Mouse (Mus musculus): ENCODE data around the gene Gm17657. TPM values are rescaled to one million over a fixed set of nuclear protein-coding genes. Genes with fewer than 3 reads are reported as not detected.

Gm17657 gene
- polyA plus RNA-seq, 1 experiment from 2014 or later, result not detected

DNA sequence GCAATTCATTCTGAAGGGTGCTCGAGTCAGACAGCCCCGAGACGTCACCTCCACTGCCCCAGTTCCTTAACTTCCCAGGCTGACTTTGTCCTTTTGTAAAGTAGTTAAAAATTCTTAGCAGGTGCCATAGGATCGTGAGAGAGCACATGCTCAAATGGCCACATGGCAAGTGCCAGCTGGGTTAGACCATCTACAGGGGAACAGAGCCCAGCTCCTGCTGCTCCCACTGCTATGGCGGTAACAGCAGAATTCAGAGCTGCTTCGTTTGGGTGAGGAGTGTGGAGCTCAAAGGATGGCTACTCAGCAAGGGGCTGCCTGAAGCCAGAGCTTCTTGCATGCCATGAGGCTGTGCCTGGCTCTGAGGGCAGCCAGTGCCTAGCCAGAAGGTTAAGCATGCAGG is 20.4 kb upstream of the Gm17657 start:
- H3K4me2 ChIP-seq (replicated peaks), result no peak overlapping the region
- WGBS, result 81% methylated on average over 6 of the region's 6 CpGs
- H3K9ac ChIP-seq (replicated peaks), result no peak overlapping the region
- no peaks in the 10 kb centered on the region for H3K9me3 ChIP-seq
- no peaks in the 10 kb centered on the region for H3K4me1 ChIP-seq (replicated peaks)
- H3K27me3 ChIP-seq, result no peaks in the 10 kb centered on the region
- no peak overlapping the region for H3K4me3 ChIP-seq (replicated peaks)
- no peak for ATAC-seq
- peaks cover 76% of the 10 kb centered on the region for H3K36me3 ChIP-seq
- H3K27ac ChIP-seq, result no peak overlapping the region

DNA sequence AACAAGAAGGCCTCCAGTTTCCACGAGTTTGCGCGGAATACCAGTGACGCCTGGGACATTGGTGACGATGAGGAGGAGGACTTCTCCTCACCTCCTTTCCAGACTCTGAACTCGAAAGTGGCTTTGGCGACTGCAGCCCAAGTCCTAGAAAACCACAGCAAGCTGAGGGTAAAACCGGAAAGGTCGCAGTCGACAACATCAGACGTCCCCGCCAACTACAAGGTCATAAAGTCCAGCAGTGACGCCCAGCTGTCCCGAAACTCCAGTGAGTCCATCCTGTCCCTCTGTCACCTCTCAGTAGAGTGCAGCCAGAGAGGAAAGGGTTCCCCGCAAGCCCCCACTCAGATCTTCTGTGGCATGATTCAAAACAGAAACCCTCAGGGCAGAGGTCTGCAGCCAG is 19.0 kb upstream of the Gm17657 start:
- no peak for ATAC-seq
- H3K4me1 ChIP-seq (replicated peaks), result no peaks in the 10 kb centered on the region
- no peak overlapping the region for H3K9ac ChIP-seq (replicated peaks)
- no peak overlapping the region for H3K4me3 ChIP-seq (replicated peaks)
- H3K9me3 ChIP-seq, result no peaks in the 10 kb centered on the region
- no peak overlapping the region for H3K4me2 ChIP-seq (replicated peaks)
- no peak overlapping the region for H3K27ac ChIP-seq
- 93% methylated on average over 15 of the region's 15 CpGs for WGBS
- no peaks in the 10 kb centered on the region for H3K27me3 ChIP-seq
- H3K36me3 ChIP-seq, result peaks cover 70% of the 10 kb centered on the region

DNA sequence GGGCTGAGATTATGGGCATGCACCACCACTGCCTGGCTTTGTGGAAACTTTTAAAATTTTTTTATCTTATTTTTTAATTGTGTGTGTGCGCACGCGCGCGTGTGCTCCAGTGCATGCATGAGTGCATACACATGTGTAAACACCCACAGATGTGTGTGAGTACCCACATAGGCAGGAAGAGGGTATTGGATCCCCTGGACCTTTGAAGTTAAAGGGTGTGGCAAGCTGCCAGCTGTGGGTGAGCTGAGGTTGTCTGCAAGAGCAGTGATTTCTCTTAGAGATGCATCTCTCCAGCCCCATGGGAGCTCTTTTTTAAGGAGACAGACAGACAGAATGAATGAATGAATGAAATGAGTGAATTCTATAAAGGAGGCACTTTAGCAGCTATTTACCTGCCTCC is 16.1 kb upstream of the Gm17657 start:
- H3K9ac ChIP-seq (replicated peaks), result no peak overlapping the region
- ATAC-seq, result no peak
- H3K36me3 ChIP-seq, result peaks cover 43% of the 10 kb centered on the region
- H3K27ac ChIP-seq, result no peak overlapping the region
- 98% methylated on average over 5 of the region's 5 CpGs for WGBS
- no peaks in the 10 kb centered on the region for H3K27me3 ChIP-seq
- H3K9me3 ChIP-seq, result no peaks in the 10 kb centered on the region
- no peak overlapping the region for H3K4me2 ChIP-seq (replicated peaks)
- no peak overlapping the region for H3K4me3 ChIP-seq (replicated peaks)
- no peaks in the 10 kb centered on the region for H3K4me1 ChIP-seq (replicated peaks)

DNA sequence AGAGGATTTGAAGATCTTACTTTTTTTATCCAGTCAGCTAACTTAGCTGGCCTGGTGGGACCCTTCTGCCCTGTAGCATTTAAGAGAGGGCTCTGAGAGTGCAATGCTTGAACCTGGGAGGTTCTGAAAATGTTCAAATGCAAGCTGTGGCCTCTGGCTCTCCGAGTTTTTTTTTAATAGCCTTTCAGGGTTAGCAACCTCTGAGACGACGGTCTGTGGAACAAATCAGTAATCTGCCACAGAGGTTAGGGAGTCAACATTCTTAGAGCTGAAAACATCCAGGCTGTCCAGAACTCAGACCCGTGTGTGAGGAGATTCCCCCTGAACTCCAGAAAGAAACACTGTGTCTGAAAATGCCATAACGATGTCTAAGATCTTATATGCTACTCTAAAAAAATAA is 9.0 kb upstream of the Gm17657 start:
- Histone ChIP-seq H3K9ac (replicated peaks) (no peak overlapping the region), H3K4me3 (replicated peaks) (no peak overlapping the region), H3K9me3 (peaks cover 12% of the 10 kb centered on the region; the same call in 1 of the 2 replicates), H3K4me1 (replicated peaks) (no peaks in the 10 kb centered on the region), H3K27ac (no peak overlapping the region), H3K4me2 (replicated peaks) (no peak overlapping the region), H3K36me3 (peaks cover 13% of the 10 kb centered on the region), H3K27me3 (no peaks in the 10 kb centered on the region)
- 84% methylated on average over 5 of the region's 5 CpGs for WGBS
- no peak for ATAC-seq

DNA sequence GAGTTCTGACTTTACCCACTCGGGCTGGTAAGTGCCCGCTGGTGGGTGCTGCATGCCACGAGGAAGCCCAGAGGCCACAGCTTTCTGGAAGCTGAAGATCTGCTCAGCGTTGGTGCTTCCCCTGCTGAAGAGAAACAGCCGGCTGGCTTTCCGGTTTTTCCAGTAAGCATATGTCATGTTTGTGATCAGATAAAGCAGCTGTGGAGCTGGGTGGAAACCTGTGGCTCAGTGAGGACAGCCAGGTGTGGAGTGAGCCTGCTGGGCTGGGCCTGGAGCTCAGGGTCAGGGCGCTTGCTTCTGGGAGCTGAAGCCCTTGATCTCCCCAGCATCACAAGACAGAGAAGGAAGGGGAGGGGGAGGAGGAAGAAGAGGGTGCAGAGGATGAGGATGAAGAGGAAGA is 7.5 kb upstream of the Gm17657 start:
- Histone ChIP-seq H3K27ac (no peak overlapping the region), H3K4me2 (replicated peaks) (no peak overlapping the region), H3K9me3 (peaks cover 12% of the 10 kb centered on the region; the same call in 1 of the 2 replicates), H3K27me3 (no peaks in the 10 kb centered on the region), H3K4me3 (replicated peaks) (no peak overlapping the region), H3K36me3 (peaks cover 13% of the 10 kb centered on the region), H3K4me1 (replicated peaks) (no peaks in the 10 kb centered on the region), H3K9ac (replicated peaks) (no peak overlapping the region)
- 92% methylated on average over 7 of the region's 7 CpGs for WGBS
- no peak for ATAC-seq

DNA sequence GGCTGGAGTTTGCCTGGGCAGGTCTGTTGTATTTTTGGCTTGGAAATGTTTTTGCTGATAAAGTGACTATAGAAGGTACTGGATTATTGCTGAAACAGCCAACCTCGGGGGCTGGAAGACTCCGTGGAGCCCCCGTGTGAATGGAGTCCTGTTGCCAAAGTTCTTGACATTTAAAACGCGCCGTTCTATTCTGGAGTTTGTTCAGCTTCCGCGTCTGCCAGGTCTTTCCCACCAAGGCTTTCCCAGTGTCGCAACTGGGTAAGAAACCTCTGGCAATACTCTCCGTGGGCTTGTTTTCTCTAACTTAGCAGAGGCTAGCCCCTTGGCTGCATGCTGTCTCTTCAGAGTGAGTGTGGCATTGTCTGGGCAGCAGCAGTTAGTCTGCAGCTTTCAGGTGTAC is 7.0 kb upstream of the Gm17657 start:
- H3K4me3 ChIP-seq (replicated peaks), result no peak overlapping the region
- no peak overlapping the region for H3K9ac ChIP-seq (replicated peaks)
- peaks cover 13% of the 10 kb centered on the region for H3K36me3 ChIP-seq
- ATAC-seq, result no peak
- H3K9me3 ChIP-seq, result peaks cover 12% of the 10 kb centered on the region; the same call in 1 of the 2 replicates
- no peaks in the 10 kb centered on the region for H3K27me3 ChIP-seq
- no peak overlapping the region for H3K4me2 ChIP-seq (replicated peaks)
- H3K27ac ChIP-seq, result no peak overlapping the region
- WGBS, result 94% methylated on average over 10 of the region's 10 CpGs
- H3K4me1 ChIP-seq (replicated peaks), result peaks cover 3% of the 10 kb centered on the region; the same call in 1 of the 2 replicates

DNA sequence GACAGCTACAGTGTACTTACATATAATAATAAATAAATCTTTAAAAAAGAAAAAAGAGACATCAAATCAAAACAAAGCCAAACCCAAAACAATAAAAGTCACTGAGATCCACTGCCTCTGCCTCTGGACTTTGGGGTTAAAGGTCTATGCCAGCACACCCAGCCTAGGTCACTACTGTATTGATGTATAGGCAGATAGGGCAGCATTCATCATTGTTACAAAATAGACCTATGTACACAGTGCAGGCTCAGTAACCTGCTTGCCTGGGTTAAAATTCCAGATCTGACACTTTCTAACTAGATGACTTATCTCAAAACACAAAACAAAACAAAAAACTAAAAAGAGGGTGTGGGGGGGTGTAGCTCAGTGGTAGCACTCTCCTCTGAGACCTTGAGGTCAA is 4.7 kb upstream of the Gm17657 start:
- Histone ChIP-seq H3K4me1 (replicated peaks) (peaks cover 18% of the 10 kb centered on the region), H3K27me3 (no peaks in the 10 kb centered on the region), H3K27ac (no peak overlapping the region), H3K9ac (replicated peaks) (no peak overlapping the region), H3K36me3 (peaks cover 6% of the 10 kb centered on the region; the same call in 1 of the 2 replicates), H3K4me3 (replicated peaks) (no peak overlapping the region), H3K4me2 (replicated peaks) (no peak overlapping the region), H3K9me3 (peaks cover 6% of the 10 kb centered on the region; the same call in 1 of the 2 replicates)
- no peak for ATAC-seq

DNA sequence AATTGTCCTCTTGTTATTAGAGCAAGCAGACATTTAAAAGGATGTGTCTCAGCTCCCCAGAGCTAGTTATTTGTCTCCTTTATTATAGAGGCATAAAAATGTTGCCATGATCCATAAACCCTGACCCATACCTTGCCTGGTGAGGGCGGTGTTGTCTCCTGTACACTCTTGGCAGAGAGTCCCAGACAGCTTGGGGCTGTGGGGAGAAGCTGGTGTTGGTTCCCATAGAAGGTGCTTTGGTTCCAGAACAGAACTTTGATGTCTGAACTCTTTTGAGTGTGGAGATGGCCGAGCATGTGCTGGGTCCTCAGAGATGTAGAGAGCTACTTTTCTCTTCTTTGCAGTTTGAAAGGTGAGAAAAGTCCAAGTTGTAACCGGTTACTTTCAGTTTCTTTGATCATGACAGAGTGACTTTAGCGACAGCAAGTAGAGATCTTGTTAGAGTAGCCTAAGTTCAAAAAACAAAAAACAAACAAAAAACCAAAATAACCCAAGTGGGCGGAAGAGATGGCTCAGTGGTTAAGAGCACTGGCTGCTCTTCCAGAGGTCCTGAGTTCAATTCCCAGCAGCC is 2.8 kb upstream of the Gm17657 start, which contains the start of gene Tmem217:
Gene Tmem217 (minus strand): TSS at position 224 of the 571 bp plus-strand sequence.
- no peak within 1 kb of the TSS for H3K27ac ChIP-seq
- no peaks in the 10 kb centered on the region for H3K9me3 ChIP-seq
- H3K9ac ChIP-seq (replicated peaks), result no peak within 1 kb of the TSS
- 93% methylated on average over 5 of the region's 5 CpGs for WGBS
- H3K4me3 ChIP-seq (replicated peaks), result no peak within 1 kb of the TSS
- no peak for ATAC-seq
- peaks cover 18% of the 10 kb centered on the region for H3K4me1 ChIP-seq (replicated peaks)
- H3K27me3 ChIP-seq, result 0 out of 2 replicates have a peak, but pooled peaks cover 2% of the 10 kb centered on the region
- 0 out of 2 replicates have a peak within 1 kb of the TSS, but pooled peaks have one; percentile 93 for H3K4me2 ChIP-seq (replicated peaks)
- H3K36me3 ChIP-seq, result peaks cover 4% of the 10 kb centered on the region; the same call in 1 of the 2 replicates

DNA sequence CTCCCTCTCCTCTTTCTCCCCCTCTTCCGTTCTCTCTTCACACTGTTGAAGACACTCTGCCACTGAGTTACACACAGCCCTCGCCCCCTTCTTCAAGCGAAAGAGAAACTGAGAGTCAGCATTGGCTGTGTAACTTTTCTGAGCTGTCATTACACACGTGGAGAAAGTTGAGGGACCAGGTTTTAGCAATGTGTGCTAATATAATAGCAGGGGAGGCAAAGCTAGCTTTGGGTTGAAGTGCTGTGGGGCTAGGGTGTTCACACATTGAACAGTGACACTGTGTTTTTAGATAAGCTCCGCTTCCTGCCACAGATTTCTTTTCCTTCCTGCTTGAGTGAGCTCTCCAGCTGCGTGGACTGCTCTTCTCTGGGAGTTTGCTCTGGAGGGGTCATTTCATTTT is 1.6 kb upstream of the Gm17657 start:
- H3K27me3 ChIP-seq, result 0 out of 2 replicates have a peak, but pooled peaks cover 2% of the 10 kb centered on the region
- H3K4me2 ChIP-seq (replicated peaks), result peak overlapping the region; percentile 93; the same call in 1 of the 2 replicates
- ATAC-seq, result no peak

DNA sequence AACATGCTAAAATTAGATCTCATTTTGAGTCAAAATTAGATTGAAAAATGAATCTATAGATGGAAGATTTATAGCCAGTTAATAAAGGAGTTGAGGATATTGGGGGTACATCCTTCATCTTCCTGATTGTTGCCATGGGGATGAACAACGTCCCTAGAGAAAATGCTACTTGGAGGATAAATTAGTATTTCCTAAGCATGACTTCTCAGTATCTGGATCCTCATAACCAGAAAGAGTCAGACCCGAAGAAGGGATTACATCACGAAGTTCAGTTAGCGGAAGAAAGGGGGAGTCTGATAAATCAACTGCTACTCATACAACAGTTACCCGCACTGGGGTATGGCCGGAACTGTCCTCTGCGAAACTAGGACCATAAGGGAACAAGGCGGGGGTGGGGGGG is 444 bp downstream of the Gm17657 start:
- 59% methylated on average over 8 of the region's 8 CpGs for WGBS

More for the DNA sequence above, 1.6 kb upstream of the Gm17657 start:
- H3K27ac ChIP-seq, result no peak overlapping the region
- H3K9me3 ChIP-seq, result no peaks in the 10 kb centered on the region
- H3K36me3 ChIP-seq, result no peaks in the 10 kb centered on the region
- 62% methylated on average over 6 of the region's 6 CpGs for WGBS
- H3K4me1 ChIP-seq (replicated peaks), result peaks cover 18% of the 10 kb centered on the region
- H3K9ac ChIP-seq (replicated peaks), result no peak overlapping the region
- H3K4me3 ChIP-seq (replicated peaks), result peak overlapping the region; percentile 87; the same call in 1 of the 2 replicates

DNA sequence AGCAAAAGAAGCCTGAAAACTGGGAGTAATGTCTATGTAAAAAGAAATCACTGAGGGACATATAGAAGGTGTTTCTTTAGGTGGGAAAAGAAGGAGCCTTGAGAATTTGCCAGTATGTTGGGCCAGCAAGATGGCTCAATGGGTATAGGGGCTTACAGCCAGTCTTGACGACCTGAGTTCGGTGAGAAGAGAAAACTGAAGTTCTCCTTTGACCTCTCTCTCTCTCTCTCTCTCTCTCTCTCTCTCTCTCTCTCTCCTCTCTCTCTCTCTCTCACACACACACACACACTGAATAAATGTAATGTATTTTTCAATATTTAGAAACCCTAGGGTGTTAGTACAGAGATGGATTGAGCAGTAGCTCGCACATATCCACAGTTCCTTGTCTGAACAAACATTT is 944 bp downstream of the Gm17657 start:
- H3K36me3 ChIP-seq, result no peaks in the 10 kb centered on the region
- H3K4me2 ChIP-seq (replicated peaks), result no peak overlapping the region
- no peak for ATAC-seq
- no peak overlapping the region for H3K27ac ChIP-seq
- 0 out of 2 replicates have a peak, but pooled peaks cover 2% of the 10 kb centered on the region for H3K27me3 ChIP-seq
- H3K4me1 ChIP-seq (replicated peaks), result peaks cover 18% of the 10 kb centered on the region
- no peaks in the 10 kb centered on the region for H3K9me3 ChIP-seq
- no peak overlapping the region for H3K9ac ChIP-seq (replicated peaks)
- 55% methylated on average over 3 of the region's 3 CpGs for WGBS
- no peak overlapping the region for H3K4me3 ChIP-seq (replicated peaks)

More for the DNA sequence above, 444 bp downstream of the Gm17657 start:
- Histone ChIP-seq H3K36me3 (no peaks in the 10 kb centered on the region), H3K4me1 (replicated peaks) (peaks cover 18% of the 10 kb centered on the region), H3K27me3 (0 out of 2 replicates have a peak, but pooled peaks cover 2% of the 10 kb centered on the region), H3K9me3 (no peaks in the 10 kb centered on the region), H3K4me3 (replicated peaks) (no peak overlapping the region), H3K27ac (no peak overlapping the region), H3K9ac (replicated peaks) (no peak overlapping the region), H3K4me2 (replicated peaks) (peak overlapping the region; percentile 93; the same call in 1 of the 2 replicates)
- ATAC-seq, result peak; percentile 34

DNA sequence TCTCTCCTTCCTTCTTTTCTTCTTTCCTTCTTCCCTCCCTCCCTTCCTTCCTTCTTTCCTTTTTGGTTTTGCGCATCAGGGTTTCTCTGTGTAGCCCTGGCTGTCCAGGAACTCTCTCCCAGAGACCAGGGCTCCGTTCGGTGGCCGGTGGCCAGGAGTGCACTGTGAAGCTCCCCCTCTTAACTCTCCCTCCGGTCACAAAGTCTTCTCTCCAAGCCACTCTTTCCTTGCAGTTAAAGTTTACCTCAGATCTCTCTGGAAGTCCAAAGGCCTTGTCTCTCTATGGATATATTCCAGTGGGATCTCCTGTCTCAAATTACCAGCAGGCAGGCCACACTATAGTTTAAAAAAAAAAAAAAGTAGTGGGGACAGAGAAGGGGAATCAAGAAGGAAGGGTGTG is 4.2 kb downstream of the Gm17657 start:
- Histone ChIP-seq H3K4me2 (replicated peaks) (no peak overlapping the region), H3K36me3 (no peaks in the 10 kb centered on the region), H3K9ac (replicated peaks) (no peak overlapping the region), H3K27ac (no peak overlapping the region), H3K4me3 (replicated peaks) (no peak overlapping the region), H3K4me1 (replicated peaks) (peaks cover 3% of the 10 kb centered on the region), H3K27me3 (0 out of 2 replicates have a peak, but pooled peaks cover 2% of the 10 kb centered on the region), H3K9me3 (no peaks in the 10 kb centered on the region)
- WGBS, result 96% methylated on average over 5 of the region's 5 CpGs
- no peak for ATAC-seq

All from midbrain, embryonic 13.5 days (tissue).